Mouse (Mus musculus) intestine, embryonic 14.5 days (tissue): ENCODE measurements around the gene Ltc4s. TPM values are rescaled to one million over a fixed set of nuclear protein-coding genes. Genes with fewer than 3 reads are reported as not detected.

Source experiments
- ATAC-seq: fragments of 200-750 bp; cut with Nextera tagmentation; replicated peaks from 2 replicates; pipeline ENCODE4 v1.8.0; 2017; ENCODE audit warnings: low read depth, moderate number of reproducible peaks, moderate TSS enrichment, moderate library complexity; ENCODE audit not compliant: low FRiP score, low TSS enrichment
- DNase-seq: peaks from one replicate; pipeline ENCODE4 v3.0.0-alpha.2; 2018; ENCODE audit warnings: low spot score
- H3K27ac ChIP-seq: fragments of 300-500 bp; sonication (generic); 2 replicates; pipeline ENCODE4 v1.5.1; 2014; ENCODE audit warnings: low read depth, mild to moderate bottlenecking, control low read depth
- H3K27me3 ChIP-seq: fragments of 300-500 bp; sonication (generic); replicated peaks from 2 replicates; pipeline ENCODE4 v1.6.1; 2014; ENCODE audit warnings: low read length, control low read depth; ENCODE audit not compliant: control insufficient read depth, insufficient read depth
- H3K36me3 ChIP-seq: fragments of 300-500 bp; sonication (generic); 2 replicates; pipeline ENCODE4 v1.6.1; 2014; ENCODE audit warnings: low read length, control low read depth; ENCODE audit not compliant: control insufficient read depth, insufficient read depth
- H3K4me1 ChIP-seq: fragments of 300-500 bp; sonication (generic); replicated peaks from 2 replicates; pipeline ENCODE4 v1.6.1; 2014; ENCODE audit warnings: low read length, control low read depth, mixed read lengths; ENCODE audit not compliant: control insufficient read depth, insufficient read depth
- H3K4me2 ChIP-seq: fragments of 300-500 bp; sonication (generic); 2 replicates; pipeline ENCODE4 v1.6.1; 2014; ENCODE audit warnings: low read length
- H3K4me3 ChIP-seq: fragments of 300-500 bp; sonication (generic); 2 replicates; pipeline ENCODE4 v1.5.1; 2014; ENCODE audit warnings: low read depth, low read length, control low read depth, mixed read lengths
- H3K9ac ChIP-seq: fragments of 300-500 bp; sonication (generic); 2 replicates; pipeline ENCODE4 v1.6.1; 2014; ENCODE audit warnings: mild to moderate bottlenecking, low read length
- H3K9me3 ChIP-seq: fragments of 300-500 bp; sonication (generic); 2 replicates; pipeline ENCODE4 v1.6.1; 2016; ENCODE audit warnings: low read length, control low read depth; ENCODE audit not compliant: control insufficient read depth
- WGBS: fragments of 180-500 bp; shearing (Covaris S2); extraction: QIAGEN DNeasy Blood & Tissue Kit; methylation state at CpG from one replicate; pipeline ENCODE4 v1.1.7; 2014; 5-methylcytosine and 5-hydroxymethylcytosine counted together
- polyA plus RNA-seq: library from polyadenylated mRNA; unstranded; fragments of >200 nt; fragmentation: Nextera tagmentation; extraction: Ambion mirVana; gene quantifications from 2 replicates; pipeline ENCODE4 v1.2.1, GENCODE M21; 2014

Gene Ltc4s
- polyA plus RNA-seq, 1 experiment from 2014 or later = 3.4 TPM

DNA sequence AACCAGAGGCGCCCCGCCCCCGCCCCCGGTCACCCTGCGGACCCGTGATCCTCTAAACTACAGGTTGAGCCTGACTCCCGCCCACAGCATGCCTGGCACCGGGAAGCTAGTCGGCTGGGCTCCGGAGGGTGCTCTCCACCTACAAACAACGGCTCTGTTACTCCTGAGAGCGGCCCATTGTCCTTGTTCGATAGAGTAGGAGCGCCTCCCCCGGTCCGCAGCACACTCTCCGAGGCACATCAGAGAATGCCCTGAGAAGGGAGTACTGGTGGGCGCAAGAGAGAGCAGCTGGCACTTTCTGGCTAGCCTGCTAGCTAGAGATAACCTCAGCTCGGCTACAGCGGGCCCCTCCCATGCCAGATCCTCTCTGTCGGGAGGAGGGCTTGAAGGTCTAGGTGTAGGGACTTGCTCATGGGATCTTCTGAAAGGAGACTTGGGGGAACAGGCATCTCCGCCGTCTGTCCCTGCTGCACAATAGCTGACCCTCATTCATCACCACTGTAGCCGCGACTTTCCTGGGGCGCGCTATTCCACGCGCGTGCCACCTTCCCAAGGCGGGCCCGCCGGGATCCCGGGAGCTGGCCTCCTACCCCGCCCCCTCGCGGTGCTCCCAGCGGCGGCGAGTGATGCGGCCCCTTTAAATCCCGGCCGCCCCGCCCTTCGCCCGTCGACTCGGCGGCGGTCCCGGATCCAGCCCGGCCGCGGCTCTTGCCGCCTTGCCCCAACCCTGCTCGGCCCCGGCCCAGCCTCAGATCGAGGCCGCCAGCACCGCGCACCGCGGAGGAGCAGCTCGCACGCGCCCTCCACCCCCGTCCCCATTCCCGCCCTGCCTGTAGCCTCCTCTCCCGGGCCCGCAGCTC is 13.5 kb downstream of the Ltc4s start:
- H3K36me3 ChIP-seq = no peaks in the 10 kb centered on the region
- ATAC-seq (peak; percentile 86), DNase-seq (peak; percentile 91)
- H3K9me3 ChIP-seq = no peaks in the 10 kb centered on the region
- peak overlapping the region; percentile 83 for H3K9ac ChIP-seq
- H3K4me3 ChIP-seq = peak overlapping the region; percentile 65
- under 1% methylated on average over 63 of the region's 70 CpGs for WGBS
- peaks cover 23% of the 10 kb centered on the region for H3K4me1 ChIP-seq
- peak overlapping the region; percentile 93 for H3K4me2 ChIP-seq
- H3K27me3 ChIP-seq = no peaks in the 10 kb centered on the region
- peak overlapping the region; percentile 77 for H3K27ac ChIP-seq

DNA sequence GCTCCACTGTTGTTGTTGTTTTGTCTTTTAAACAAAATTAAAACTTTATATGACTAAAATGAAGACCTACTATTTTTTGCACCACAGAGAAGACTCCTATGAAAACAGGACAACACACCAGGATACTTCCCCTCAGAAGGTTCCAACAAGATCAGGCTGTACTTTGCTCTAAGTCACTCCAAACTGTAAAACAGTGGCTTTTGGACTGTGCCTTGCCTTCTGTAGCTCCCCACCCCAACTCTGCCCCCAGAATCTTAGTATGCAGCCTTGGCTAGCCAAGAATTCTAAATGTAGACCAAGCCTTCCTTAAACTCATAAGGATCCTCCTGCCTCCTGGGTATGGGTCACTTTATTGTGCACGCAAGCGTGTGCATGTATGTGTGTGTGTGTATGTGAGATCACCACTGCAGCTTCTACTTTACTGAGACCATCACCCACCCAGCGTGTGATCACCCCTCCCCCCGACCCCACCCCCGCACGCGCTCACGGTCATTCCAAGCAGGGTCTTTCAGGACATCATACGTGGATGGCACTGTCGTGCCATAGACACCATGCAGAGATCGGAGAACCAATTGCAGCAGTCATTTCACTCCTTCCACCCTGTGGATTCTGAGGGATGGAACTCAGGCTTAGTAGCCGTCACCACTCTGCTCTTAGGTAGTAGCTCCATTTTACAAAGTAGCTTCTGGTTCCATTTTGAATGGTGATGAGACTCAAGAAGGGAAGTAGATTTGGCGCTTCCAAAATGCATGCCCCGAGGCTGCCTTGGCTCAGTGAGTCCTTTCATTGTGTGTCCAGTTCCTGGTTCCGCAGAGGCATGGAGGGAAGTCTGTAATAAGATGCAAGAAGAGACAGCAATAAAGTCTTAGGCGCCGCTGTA is 14.4 kb downstream of the Ltc4s start:
- WGBS = 7% methylated on average over 17 of the region's 17 CpGs
- Histone ChIP-seq H3K27ac (peak overlapping the region; percentile 77), H3K27me3 (no peaks in the 10 kb centered on the region), H3K9ac (peak overlapping the region; percentile 83), H3K36me3 (no peaks in the 10 kb centered on the region), H3K4me2 (peak overlapping the region; percentile 93), H3K4me3 (peak overlapping the region; percentile 65), H3K9me3 (no peaks in the 10 kb centered on the region), H3K4me1 (peaks cover 23% of the 10 kb centered on the region)
- ATAC-seq = no peak
- no peak for DNase-seq

DNA sequence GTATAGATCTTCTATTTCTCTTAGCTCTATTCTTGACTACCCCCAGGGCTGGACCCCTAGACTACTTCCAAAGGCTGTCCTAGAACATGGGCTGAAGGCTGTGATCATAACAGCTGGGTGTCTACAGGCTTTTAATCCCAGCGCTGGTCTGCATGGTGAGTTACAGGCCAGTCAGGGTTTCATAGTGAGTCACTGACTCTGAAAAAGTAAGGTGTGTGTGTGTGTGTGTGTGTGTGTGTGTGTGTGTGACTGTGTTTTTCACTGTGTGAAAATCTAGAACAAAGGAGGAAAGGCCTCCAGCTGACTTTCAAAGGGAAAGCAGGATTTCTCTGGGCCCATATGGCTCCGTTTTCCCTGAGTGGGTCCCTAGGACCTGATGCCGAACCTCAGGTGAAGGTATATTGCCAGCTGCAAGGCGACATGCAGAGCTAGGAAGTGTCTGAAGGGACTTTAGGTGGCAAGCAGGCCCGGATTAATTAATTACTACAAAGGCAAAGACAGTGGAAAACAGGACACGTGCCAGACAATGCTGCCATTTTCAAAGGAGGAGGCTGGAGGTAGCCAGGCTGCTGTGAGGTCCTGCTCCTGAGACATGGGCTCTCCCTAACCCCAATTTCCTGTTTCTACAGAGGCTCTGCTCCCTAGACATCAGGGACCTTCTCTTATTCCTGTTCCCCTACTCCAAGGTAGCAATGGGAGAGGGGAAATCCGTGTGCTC is 15.7 kb downstream of the Ltc4s start:
- no peak overlapping the region for H3K9ac ChIP-seq
- H3K4me3 ChIP-seq = no peak overlapping the region
- H3K4me1 ChIP-seq = peaks cover 19% of the 10 kb centered on the region
- DNase-seq (no peak), ATAC-seq (no peak)
- no peaks in the 10 kb centered on the region for H3K27me3 ChIP-seq
- H3K9me3 ChIP-seq = no peaks in the 10 kb centered on the region
- 71% methylated on average over 7 of the region's 7 CpGs for WGBS
- no peak overlapping the region for H3K27ac ChIP-seq
- H3K36me3 ChIP-seq = no peaks in the 10 kb centered on the region
- H3K4me2 ChIP-seq = no peak overlapping the region; the same call in 1 of the 2 replicates

DNA sequence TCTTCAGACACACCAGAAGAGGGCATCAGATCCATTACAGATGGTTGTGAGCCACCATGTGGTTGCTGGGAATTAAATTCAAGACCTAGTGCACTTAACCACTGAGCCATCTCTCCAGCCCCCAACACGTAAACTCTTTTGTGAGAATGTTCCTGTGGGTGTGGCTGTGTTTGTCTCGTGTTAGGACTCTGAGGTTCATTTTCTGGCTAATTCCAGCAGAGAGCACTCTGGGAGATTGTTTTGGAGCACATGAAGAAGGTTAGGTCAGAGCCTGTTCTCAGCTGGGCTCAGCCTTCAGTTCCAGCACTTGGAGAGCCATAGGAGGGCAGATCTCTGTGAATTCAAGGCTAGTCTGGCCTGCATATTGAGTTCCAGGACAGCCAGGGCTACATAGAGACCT is 18.6 kb downstream of the Ltc4s start:
- Histone ChIP-seq H3K27me3 (no peaks in the 10 kb centered on the region), H3K36me3 (no peaks in the 10 kb centered on the region), H3K9me3 (no peaks in the 10 kb centered on the region), H3K27ac (no peak overlapping the region), H3K4me3 (no peak overlapping the region), H3K9ac (no peak overlapping the region), H3K4me2 (no peak overlapping the region), H3K4me1 (peaks cover 15% of the 10 kb centered on the region)
- DNase-seq (no peak), ATAC-seq (no peak)
- WGBS = 70% methylated on average over 2 of the region's 2 CpGs

DNA sequence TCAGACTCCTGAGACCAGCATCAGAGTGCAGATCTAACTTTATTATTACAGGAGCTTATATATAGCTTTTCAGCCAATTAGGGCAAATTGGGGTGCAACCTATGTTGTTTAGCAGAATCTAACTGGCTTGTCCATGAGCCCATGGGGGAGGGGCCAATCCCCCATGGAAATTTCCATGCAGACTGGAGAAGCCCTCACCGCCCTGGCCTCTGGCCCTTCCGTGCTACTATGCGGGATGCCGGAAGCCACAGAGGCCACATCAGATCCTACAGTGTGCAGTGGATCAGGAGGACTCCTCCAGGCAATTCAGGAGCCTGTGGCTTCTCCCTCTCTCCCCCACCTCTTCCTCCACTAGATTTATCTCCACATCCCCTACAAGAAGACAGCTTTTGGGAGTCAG is 20.6 kb downstream of the Ltc4s start:
- WGBS = 68% methylated on average over 4 of the region's 4 CpGs
- no peak for DNase-seq
- H3K4me3 ChIP-seq = no peak overlapping the region
- H3K36me3 ChIP-seq = no peaks in the 10 kb centered on the region
- no peaks in the 10 kb centered on the region for H3K9me3 ChIP-seq
- peaks cover 10% of the 10 kb centered on the region for H3K4me1 ChIP-seq
- no peak for ATAC-seq
- H3K9ac ChIP-seq = no peak overlapping the region
- H3K27me3 ChIP-seq = no peaks in the 10 kb centered on the region
- H3K4me2 ChIP-seq = no peak overlapping the region
- H3K27ac ChIP-seq = no peak overlapping the region

DNA sequence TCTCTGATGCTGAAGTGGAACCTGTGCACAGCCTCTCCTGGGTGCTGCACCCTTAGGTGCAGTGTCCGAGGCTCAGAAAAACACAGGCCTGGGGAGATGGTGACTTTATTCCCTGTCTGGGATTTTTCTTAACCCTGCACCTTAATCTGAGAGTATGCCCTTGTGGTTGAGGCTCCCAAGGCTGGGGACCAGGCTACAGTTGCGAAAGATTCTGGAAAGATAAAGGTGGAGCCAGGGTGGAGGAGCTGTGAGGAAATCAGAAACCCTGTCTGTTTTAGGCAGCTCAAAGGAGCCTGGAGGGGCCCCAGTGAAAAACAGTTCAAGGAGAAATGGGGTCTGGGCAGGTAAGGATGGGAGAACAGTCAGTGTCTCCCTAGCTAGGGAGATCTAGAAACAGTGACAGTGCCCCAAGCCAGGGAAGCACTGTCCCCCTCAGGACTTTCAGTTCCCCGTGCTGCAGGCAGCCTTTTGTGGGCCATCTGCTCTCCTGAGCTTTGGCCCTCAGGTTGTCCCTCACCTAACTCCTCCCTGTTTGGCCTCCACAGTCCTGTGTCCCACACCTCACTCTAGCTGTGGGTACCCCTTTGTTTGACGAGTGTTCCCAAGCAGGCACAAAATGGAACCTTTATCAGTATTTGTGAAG is 21.6 kb downstream of the Ltc4s start:
- no peak overlapping the region for H3K4me3 ChIP-seq
- H3K4me2 ChIP-seq = no peak overlapping the region
- no peak overlapping the region for H3K27ac ChIP-seq
- ATAC-seq (no peak), DNase-seq (no peak)
- H3K36me3 ChIP-seq = no peaks in the 10 kb centered on the region
- no peaks in the 10 kb centered on the region for H3K27me3 ChIP-seq
- no peak overlapping the region for H3K9ac ChIP-seq
- 76% methylated on average over 4 of the region's 4 CpGs for WGBS
- H3K4me1 ChIP-seq = peaks cover 10% of the 10 kb centered on the region
- no peaks in the 10 kb centered on the region for H3K9me3 ChIP-seq

DNA sequence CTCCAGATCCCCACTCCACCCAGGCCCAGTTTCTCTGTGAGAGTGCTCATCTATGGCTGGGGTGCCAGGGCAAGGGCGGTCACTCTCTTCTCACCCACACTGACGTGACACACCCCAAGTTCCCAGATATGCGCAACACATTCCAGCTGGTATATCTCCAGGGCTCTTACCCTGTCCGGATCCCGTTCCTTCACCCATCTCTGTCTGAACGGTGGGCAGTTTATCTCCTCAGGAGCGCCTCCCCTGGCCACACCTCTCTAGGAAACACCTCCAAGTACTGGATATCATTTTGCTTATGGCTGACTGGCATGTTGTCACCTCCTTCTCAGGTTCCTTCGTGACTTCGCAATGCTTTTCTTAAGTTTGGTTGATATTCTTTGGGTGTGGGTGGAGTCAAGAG is 22.8 kb downstream of the Ltc4s start:
- peaks cover 15% of the 10 kb centered on the region for H3K4me1 ChIP-seq
- H3K9me3 ChIP-seq = no peaks in the 10 kb centered on the region
- H3K27me3 ChIP-seq = no peaks in the 10 kb centered on the region
- 15% methylated on average over 9 of the region's 9 CpGs for WGBS
- H3K4me3 ChIP-seq = no peak overlapping the region
- DNase-seq (no peak), ATAC-seq (no peak)
- no peak overlapping the region for H3K9ac ChIP-seq
- H3K27ac ChIP-seq = no peak overlapping the region
- H3K36me3 ChIP-seq = no peaks in the 10 kb centered on the region
- no peak overlapping the region for H3K4me2 ChIP-seq

DNA sequence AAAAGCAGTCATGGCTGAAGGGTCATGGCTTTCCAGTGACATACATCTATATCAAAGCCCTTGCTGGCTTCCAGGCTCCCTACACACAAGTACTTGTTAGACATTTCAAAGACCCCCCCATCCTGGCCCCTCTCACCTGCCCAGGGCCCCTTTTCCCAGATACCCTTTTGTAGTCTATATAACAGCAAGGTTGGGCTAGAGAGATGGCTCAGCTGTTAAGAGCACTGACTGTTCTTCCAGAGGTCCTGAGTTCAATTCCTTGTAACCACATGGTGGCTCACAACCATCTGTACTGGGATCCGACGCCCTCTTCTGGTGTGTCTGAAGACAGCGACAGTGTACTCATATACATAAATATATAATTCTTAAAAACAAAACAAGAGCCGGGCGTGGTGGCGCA is 23.8 kb downstream of the Ltc4s start:
- Histone ChIP-seq H3K4me2 (no peak overlapping the region), H3K27ac (no peak overlapping the region), H3K27me3 (no peaks in the 10 kb centered on the region), H3K4me1 (peaks cover 15% of the 10 kb centered on the region), H3K4me3 (no peak overlapping the region), H3K36me3 (no peaks in the 10 kb centered on the region), H3K9ac (no peak overlapping the region), H3K9me3 (no peaks in the 10 kb centered on the region)
- no peak for ATAC-seq
- DNase-seq = no peak
- 87% methylated on average over 6 of the region's 6 CpGs for WGBS
